In genomic region chr6:52211961-52212360, GRCm38 (mm10) we compare ENCODE assay signal across 8 mouse cellular contexts. TPM values are rescaled to one million over a fixed set of nuclear protein-coding genes. Genes with fewer than 3 reads are reported as not detected.
DNase-seq lines count a peak whose midpoint lies in the region; ATAC-seq and TF ChIP-seq lines count a peak whose summit lies in the region.

No protein-coding gene starts in this region.

- peak; percentile 31 to 41 for DNase-seq in kidney, adult 8-10 months
- DNase-seq in kidney, adult 9 months: no peak
- peak; percentile 52 for DNase-seq in adipocyte (ENCODE audit: low spot score)
- peak; percentile 35 for DNase-seq in induced T-regulatory cell, adult 2 months (ENCODE audit: low read depth)
- DNase-seq in lung, postnatal 0 days (ENCODE audit: low spot score): no peak
- no peak for DNase-seq in thymus, postnatal 4 days
- DNase-seq in layer of hippocampus, adult 8-10 months (ENCODE audit: low spot score in 2 of 2): no peak
- no peak for DNase-seq in right cerebral cortex, adult 18-20 months

- peaks cover 6% of the 10 kb centered on the region for H3K4me1 ChIP-seq in lung, postnatal 0 days (ENCODE audit: insufficient read depth, low read depth, low read length)

- H3K36me3 ChIP-seq in lung, postnatal 0 days (ENCODE audit: insufficient read depth, low read length): no peaks in the 10 kb centered on the region

- H3K27me3 ChIP-seq in lung, postnatal 0 days (replicated peaks; ENCODE audit: insufficient read depth, low read length): peaks cover 72% of the 10 kb centered on the region

- WGBS in lung, postnatal 0 days: 10% methylated on average over 13 of the region's 13 CpGs

- TF ChIP-seq EP300 in lung, postnatal 0 days (IDR thresholded peaks at IDR 0.05): no peak

- H3K4me2 ChIP-seq in lung, postnatal 0 days (replicated peaks; ENCODE audit: low read depth, low read length): peak overlapping the region; percentile 61

- no peak overlapping the region for H3K9ac ChIP-seq in lung, postnatal 0 days (replicated peaks; ENCODE audit: low read depth)

- H3K27ac ChIP-seq in lung, postnatal 0 days (ENCODE audit: low read length): peak overlapping the region; percentile 76; the same call in 1 of the 2 replicates

- H3K4me3 ChIP-seq in lung, postnatal 0 days (ENCODE audit: low read depth, low read length): peak overlapping the region; percentile 48

- ATAC-seq in lung, postnatal 0 days: no peak

- TF ChIP-seq CTCF in lung, postnatal 0 days (IDR thresholded peaks at IDR 0.05): no peak

- no peaks in the 10 kb centered on the region for H3K9me3 ChIP-seq in lung, postnatal 0 days (ENCODE audit: low read length)

RNA-seq across cellular contexts. Expression of gene Hoxa3, which starts 1.2 kb away (rescaled TPM):
- 4.3 and 4.8 TPM in 2 replicates for polyA plus RNA-seq in lung, postnatal 0 days (2015; fragmentation: Nextera tagmentation; extraction: Ambion mirVana)
- not detected for total RNA-seq in layer of hippocampus, adult 8-10 months (2022)

RNA-seq across cellular contexts. Expression of gene Gm28308, which starts 1.2 kb away (rescaled TPM):
- polyA plus RNA-seq in lung, postnatal 0 days (2015; fragmentation: Nextera tagmentation; extraction: Ambion mirVana): not detected in 2 replicates
- not detected for total RNA-seq in layer of hippocampus, adult 8-10 months (2022)

RNA-seq across cellular contexts. Expression of gene Hoxa6, which starts 3.4 kb away (rescaled TPM):
- polyA plus RNA-seq in lung, postnatal 0 days (2015; fragmentation: Nextera tagmentation; extraction: Ambion mirVana): 0.95 and 1.1 TPM in 2 replicates
- not detected for total RNA-seq in layer of hippocampus, adult 8-10 months (2022)

RNA-seq across cellular contexts. Expression of gene Hoxa5, which starts 7.6 kb away (rescaled TPM):
- polyA plus RNA-seq in lung, postnatal 0 days (2015; fragmentation: Nextera tagmentation; extraction: Ambion mirVana): 39.7 and 40.3 TPM in 2 replicates
- not detected for total RNA-seq in layer of hippocampus, adult 8-10 months (2022)

RNA-seq across cellular contexts. Expression of gene Hoxa7, which starts 9.7 kb away (rescaled TPM):
- 7.5 and 8.7 TPM in 2 replicates for polyA plus RNA-seq in lung, postnatal 0 days (2015; fragmentation: Nextera tagmentation; extraction: Ambion mirVana)
- not detected for total RNA-seq in layer of hippocampus, adult 8-10 months (2022)

Comparison
In these comparisons a context has a peak if more than half of its experiments do, and no peak if none do; other contexts are left out.
1. DNase-seq: peak in kidney, adult 8-10 months (2 of 2), adipocyte (single experiment) and induced T-regulatory cell, adult 2 months (single experiment); none in kidney, adult 9 months (single experiment), lung, postnatal 0 days (single experiment), thymus, postnatal 4 days (single experiment), layer of hippocampus, adult 8-10 months (0 of 2) and right cerebral cortex, adult 18-20 months (single experiment).